Mouse (Mus musculus): ENCODE measurements around the gene Tmem82. TPM values are rescaled to one million over a fixed set of nuclear protein-coding genes. Genes with fewer than 3 reads are reported as not detected.
A peak's percentile ranks its signal among the peaks of the same experiment; 100 is the strongest.

The Tmem82 gene
- polyA plus RNA-seq, 1 experiment from 2014 or later: 0.52 TPM

GRCm38 (mm10) chr4:141631250-141631649 lies 12.8 kb upstream of the Tmem82 start:
- DNase-seq (ENCODE audit: low spot score) (no peak), ATAC-seq (ENCODE audit: low FRiP score) (no peak)
- Histone ChIP-seq H3K4me1 (replicated peaks; ENCODE audit: control insufficient read depth, insufficient read depth, low read length) (no peaks in the 10 kb centered on the region), H3K4me3 (ENCODE audit: low read depth, low read length) (no peak overlapping the region), H3K36me3 (ENCODE audit: control insufficient read depth, insufficient read depth, low read length) (peaks cover 27% of the 10 kb centered on the region), H3K27ac (ENCODE audit: low read depth, low read length) (no peak overlapping the region), H3K9me3 (ENCODE audit: control insufficient read depth, low read length) (no peaks in the 10 kb centered on the region), H3K9ac (ENCODE audit: low read depth, low read length) (no peak overlapping the region), H3K27me3 (ENCODE audit: control insufficient read depth, insufficient read depth, low read length) (no peaks in the 10 kb centered on the region), H3K4me2 (replicated peaks; ENCODE audit: low read depth, low read length) (no peak overlapping the region)
- WGBS: 94% methylated on average over 20 of the region's 20 CpGs

- Histone ChIP-seq H3K4me1 (replicated peaks; ENCODE audit: control insufficient read depth, insufficient read depth, low read length) (no peaks in the 10 kb centered on the region), H3K4me3 (ENCODE audit: low read depth, low read length) (no peak overlapping the region), H3K27ac (ENCODE audit: low read depth, low read length) (no peak overlapping the region), H3K4me2 (replicated peaks; ENCODE audit: low read depth, low read length) (no peak overlapping the region), H3K9me3 (ENCODE audit: control insufficient read depth, low read length) (no peaks in the 10 kb centered on the region), H3K36me3 (ENCODE audit: control insufficient read depth, insufficient read depth, low read length) (peaks cover 27% of the 10 kb centered on the region), H3K9ac (ENCODE audit: low read depth, low read length) (no peak overlapping the region), H3K27me3 (ENCODE audit: control insufficient read depth, insufficient read depth, low read length) (no peaks in the 10 kb centered on the region)
- WGBS: 91% methylated on average over 11 of the region's 11 CpGs
- 0 out of 2 replicates have a peak, but pooled peaks have one; percentile 11 for ATAC-seq (ENCODE audit: low FRiP score)
- DNase-seq (ENCODE audit: low spot score): no peak
Observed at GRCm38 (mm10) chr4:141630021-141630420, 11.6 kb upstream of the Tmem82 start.

GRCm38 (mm10) chr4:141628661-141629060 lies 10.2 kb upstream of the Tmem82 start:
- H3K36me3 ChIP-seq (ENCODE audit: control insufficient read depth, insufficient read depth, low read length): peaks cover 23% of the 10 kb centered on the region
- no peaks in the 10 kb centered on the region for H3K9me3 ChIP-seq (ENCODE audit: control insufficient read depth, low read length)
- H3K4me3 ChIP-seq (ENCODE audit: low read depth, low read length): no peak overlapping the region
- H3K27ac ChIP-seq (ENCODE audit: low read depth, low read length): no peak overlapping the region
- H3K27me3 ChIP-seq (ENCODE audit: control insufficient read depth, insufficient read depth, low read length): no peaks in the 10 kb centered on the region
- 87% methylated on average over 14 of the region's 14 CpGs for WGBS
- no peak overlapping the region for H3K9ac ChIP-seq (ENCODE audit: low read depth, low read length)
- H3K4me2 ChIP-seq (replicated peaks; ENCODE audit: low read depth, low read length): no peak overlapping the region
- ATAC-seq (ENCODE audit: low FRiP score) (no peak), DNase-seq (ENCODE audit: low spot score) (no peak)
- H3K4me1 ChIP-seq (replicated peaks; ENCODE audit: control insufficient read depth, insufficient read depth, low read length): peaks cover under 1% of the 10 kb centered on the region; the same call in 1 of the 2 replicates

GRCm38 (mm10) chr4:141627502-141627901 lies 9.1 kb upstream of the Tmem82 start:
- 89% methylated on average over 5 of the region's 5 CpGs for WGBS
- H3K36me3 ChIP-seq (ENCODE audit: control insufficient read depth, insufficient read depth, low read length): peaks cover 23% of the 10 kb centered on the region
- H3K4me2 ChIP-seq (replicated peaks; ENCODE audit: low read depth, low read length): no peak overlapping the region

GRCm38 (mm10) chr4:141625774-141626550 lies 7.5 kb upstream of the Tmem82 start:
- no peak for ATAC-seq (ENCODE audit: low FRiP score)
- DNase-seq (ENCODE audit: low spot score): no peak
- Histone ChIP-seq H3K4me2 (replicated peaks; ENCODE audit: low read depth, low read length) (no peak overlapping the region), H3K4me3 (ENCODE audit: low read depth, low read length) (no peak overlapping the region), H3K27me3 (ENCODE audit: control insufficient read depth, insufficient read depth, low read length) (no peaks in the 10 kb centered on the region), H3K27ac (ENCODE audit: low read depth, low read length) (no peak overlapping the region), H3K9ac (ENCODE audit: low read depth, low read length) (no peak overlapping the region), H3K9me3 (ENCODE audit: control insufficient read depth, low read length) (no peaks in the 10 kb centered on the region), H3K4me1 (replicated peaks; ENCODE audit: control insufficient read depth, insufficient read depth, low read length) (peaks cover 2% of the 10 kb centered on the region; the same call in 1 of the 2 replicates), H3K36me3 (ENCODE audit: control insufficient read depth, insufficient read depth, low read length) (peaks cover 10% of the 10 kb centered on the region; the same call in 1 of the 2 replicates)
- 94% methylated on average over 16 of the region's 16 CpGs for WGBS

More at GRCm38 (mm10) chr4:141627502-141627901, 9.1 kb upstream of the Tmem82 start:
- no peak for ATAC-seq (ENCODE audit: low FRiP score)
- DNase-seq (ENCODE audit: low spot score): no peak
- Histone ChIP-seq H3K9ac (ENCODE audit: low read depth, low read length) (no peak overlapping the region), H3K9me3 (ENCODE audit: control insufficient read depth, low read length) (no peaks in the 10 kb centered on the region), H3K27ac (ENCODE audit: low read depth, low read length) (no peak overlapping the region), H3K4me3 (ENCODE audit: low read depth, low read length) (no peak overlapping the region), H3K27me3 (ENCODE audit: control insufficient read depth, insufficient read depth, low read length) (no peaks in the 10 kb centered on the region), H3K4me1 (replicated peaks; ENCODE audit: control insufficient read depth, insufficient read depth, low read length) (peaks cover 2% of the 10 kb centered on the region; the same call in 1 of the 2 replicates)

GRCm38 (mm10) chr4:141624983-141625773 lies 6.7 kb upstream of the Tmem82 start:
- Histone ChIP-seq H3K4me3 (ENCODE audit: low read depth, low read length) (no peak overlapping the region), H3K36me3 (ENCODE audit: control insufficient read depth, insufficient read depth, low read length) (peaks cover 7% of the 10 kb centered on the region; the same call in 1 of the 2 replicates), H3K27me3 (ENCODE audit: control insufficient read depth, insufficient read depth, low read length) (no peaks in the 10 kb centered on the region), H3K9ac (ENCODE audit: low read depth, low read length) (no peak overlapping the region), H3K4me2 (replicated peaks; ENCODE audit: low read depth, low read length) (no peak overlapping the region), H3K9me3 (ENCODE audit: control insufficient read depth, low read length) (no peaks in the 10 kb centered on the region), H3K4me1 (replicated peaks; ENCODE audit: control insufficient read depth, insufficient read depth, low read length) (peaks cover 2% of the 10 kb centered on the region; the same call in 1 of the 2 replicates), H3K27ac (ENCODE audit: low read depth, low read length) (no peak overlapping the region)
- DNase-seq (ENCODE audit: low spot score) (peak; percentile 27), ATAC-seq (ENCODE audit: low FRiP score) (no peak)
- WGBS: 72% methylated on average over 19 of the region's 19 CpGs

GRCm38 (mm10) chr4:141624134-141624533 lies 5.7 kb upstream of the Tmem82 start:
- H3K4me1 ChIP-seq (replicated peaks; ENCODE audit: control insufficient read depth, insufficient read depth, low read length): peaks cover 2% of the 10 kb centered on the region; the same call in 1 of the 2 replicates
- peaks cover 4% of the 10 kb centered on the region; the same call in 1 of the 2 replicates for H3K36me3 ChIP-seq (ENCODE audit: control insufficient read depth, insufficient read depth, low read length)
- no peak for ATAC-seq (ENCODE audit: low FRiP score)
- H3K4me3 ChIP-seq (ENCODE audit: low read depth, low read length): no peak overlapping the region
- H3K9ac ChIP-seq (ENCODE audit: low read depth, low read length): no peak overlapping the region
- H3K9me3 ChIP-seq (ENCODE audit: control insufficient read depth, low read length): no peaks in the 10 kb centered on the region
- H3K27ac ChIP-seq (ENCODE audit: low read depth, low read length): no peak overlapping the region
- no peak overlapping the region for H3K4me2 ChIP-seq (replicated peaks; ENCODE audit: low read depth, low read length)
- 89% methylated on average over 8 of the region's 8 CpGs for WGBS
- no peak for DNase-seq (ENCODE audit: low spot score)
- H3K27me3 ChIP-seq (ENCODE audit: control insufficient read depth, insufficient read depth, low read length): no peaks in the 10 kb centered on the region

GRCm38 (mm10) chr4:141623666-141624065 lies 5.2 kb upstream of the Tmem82 start, which contains the start of gene Slc25a34:
Gene Slc25a34 (minus strand): TSS chr4:141623821.
- no peak within 1 kb of the TSS for H3K4me2 ChIP-seq (replicated peaks; ENCODE audit: low read depth, low read length)
- peaks cover 2% of the 10 kb centered on the region; the same call in 1 of the 2 replicates for H3K4me1 ChIP-seq (replicated peaks; ENCODE audit: control insufficient read depth, insufficient read depth, low read length)
- H3K9ac ChIP-seq (ENCODE audit: low read depth, low read length): no peak within 1 kb of the TSS
- WGBS: 50% methylated on average over 1 of the region's 1 CpGs
- DNase-seq (ENCODE audit: low spot score) (no peak), ATAC-seq (ENCODE audit: low FRiP score) (no peak)
- no peak within 1 kb of the TSS for H3K27ac ChIP-seq (ENCODE audit: low read depth, low read length)
- no peaks in the 10 kb centered on the region for H3K27me3 ChIP-seq (ENCODE audit: control insufficient read depth, insufficient read depth, low read length)
- no peak within 1 kb of the TSS for H3K4me3 ChIP-seq (ENCODE audit: low read depth, low read length)
- peaks cover 4% of the 10 kb centered on the region; the same call in 1 of the 2 replicates for H3K36me3 ChIP-seq (ENCODE audit: control insufficient read depth, insufficient read depth, low read length)
- no peaks in the 10 kb centered on the region for H3K9me3 ChIP-seq (ENCODE audit: control insufficient read depth, low read length)

Measured in hindbrain, embryonic 11.5 days (tissue).